Mouse (Mus musculus) kidney, adult 2 months (tissue): ENCODE results near the gene Psmd2. TPM values are rescaled to one million over a fixed set of nuclear protein-coding genes. Genes with fewer than 3 reads are reported as not detected.

Source experiments
- DNase-seq: peaks from one replicate; pipeline ENCODE4 v3.0.0; 2021
- H3K27ac ChIP-seq: fragments of 200-500 bp; 2 replicates; pipeline ENCODE4 v1.5.1; 2012; ENCODE audit warnings: low read depth, low read length, control low read depth, inconsistent platforms; ENCODE audit not compliant: insufficient read depth
- H3K27me3 ChIP-seq: fragments of 200-500 bp; replicated peaks from 2 replicates; pipeline ENCODE4 v1.6.1; 2012; ENCODE audit warnings: mild to moderate bottlenecking, moderate library complexity, low read length, inconsistent platforms; ENCODE audit not compliant: control insufficient read depth, insufficient read depth
- H3K36me3 ChIP-seq: fragments of 200-500 bp; 2 replicates; pipeline ENCODE4 v1.6.1; 2012; ENCODE audit warnings: mild to moderate bottlenecking, moderate library complexity, low read length, inconsistent platforms; ENCODE audit not compliant: control insufficient read depth, insufficient read depth
- H3K4me1 ChIP-seq: fragments of 200-500 bp; 2 replicates; pipeline ENCODE4 v1.6.1; 2011; ENCODE audit warnings: low read length; ENCODE audit not compliant: control insufficient read depth, insufficient read depth
- H3K4me3 ChIP-seq: fragments of 200-500 bp; 2 replicates; pipeline ENCODE4 v1.5.1; 2011; ENCODE audit warnings: mild to moderate bottlenecking, low read depth, low read length, control low read depth; ENCODE audit not compliant: insufficient read depth
- CTCF ChIP-seq: fragments of 200-500 bp; conservative IDR thresholded peaks from 2 replicates; pipeline ENCODE4 v1.5.1; 2011; ENCODE audit warnings: low read depth, mild to moderate bottlenecking, control low read depth, low read length, moderate library complexity, mixed read lengths; ENCODE audit not compliant: insufficient read depth, insufficient read length
- POLR2A ChIP-seq: fragments of 200-500 bp; IDR thresholded peaks from one replicate; pipeline ENCODE4 v1.6.1; 2011; ENCODE audit warnings: low read depth, low read length, control low read depth
- WGBS: fragments of 180-500 bp; shearing (Covaris S2); methylation state at CpG from one replicate; pipeline ENCODE4 v1.1.7; 2018; 5-methylcytosine and 5-hydroxymethylcytosine counted together
- polyA plus RNA-seq: library from polyadenylated mRNA; depleted of rRNA; stranded (reverse); fragments of >200 nt; gene quantifications from 2 replicates; pipeline ENCODE4 v1.2.3, GENCODE M21; 2012; rRNA removed

The Psmd2 gene
- polyA plus RNA-seq = 90.4 and 96.9 TPM in 2 replicates

GRCm38 (mm10) chr16:20651076-20651946 is at the start of gene Psmd2:
Gene Psmd2 (plus strand): TSS chr16:20651652.
- 1% methylated on average over 46 of the region's 46 CpGs for WGBS
- Histone ChIP-seq H3K27me3 (no peaks in the 10 kb centered on the region), H3K36me3 (peaks cover 4% of the 10 kb centered on the region; the same call in 1 of the 2 replicates), H3K4me3 (peak within 1 kb of the TSS; percentile 67), H3K27ac (peak within 1 kb of the TSS; percentile 52), H3K4me1 (no peaks in the 10 kb centered on the region; the same call in 1 of the 2 replicates)
- TF ChIP-seq CTCF = no peak
- peak; percentile 42 for TF ChIP-seq POLR2A
- peak; percentile 98 for DNase-seq

- Histone ChIP-seq H3K4me3 (no peak overlapping the region), H3K27me3 (no peaks in the 10 kb centered on the region), H3K27ac (no peak overlapping the region), H3K36me3 (no peaks in the 10 kb centered on the region), H3K4me1 (no peaks in the 10 kb centered on the region)
- no peak for DNase-seq
- WGBS = 70% methylated on average over 9 of the region's 9 CpGs
- TF ChIP-seq POLR2A (no peak), CTCF (no peak)
These were observed 46.7 kb upstream of the Psmd2 start for GRCm38 (mm10) chr16:20604705-20605104.

GRCm38 (mm10) chr16:20610501-20611356 is 40.7 kb upstream of the Psmd2 start:
- H3K4me3 ChIP-seq = peak overlapping the region; percentile 96
- H3K4me1 ChIP-seq = peaks cover 7% of the 10 kb centered on the region; the same call in 1 of the 2 replicates
- no peak for TF ChIP-seq CTCF
- peak; percentile 72 for TF ChIP-seq POLR2A
- DNase-seq = peak; percentile 85
- WGBS = under 1% methylated on average over 28 of the region's 28 CpGs
- no peak overlapping the region for H3K27ac ChIP-seq
- H3K27me3 ChIP-seq = no peaks in the 10 kb centered on the region
- H3K36me3 ChIP-seq = no peaks in the 10 kb centered on the region

- peak; percentile 94 for DNase-seq
- TF ChIP-seq POLR2A = no peak
- TF ChIP-seq CTCF = no peak
- no peaks in the 10 kb centered on the region for H3K36me3 ChIP-seq
- H3K27me3 ChIP-seq = no peaks in the 10 kb centered on the region
- under 1% methylated on average over 41 of the region's 41 CpGs for WGBS
- peak within 1 kb of the TSS; percentile 96 for H3K4me3 ChIP-seq
- peaks cover 7% of the 10 kb centered on the region; the same call in 1 of the 2 replicates for H3K4me1 ChIP-seq
- H3K27ac ChIP-seq = no peak within 1 kb of the TSS
These were observed 39.9 kb upstream of the Psmd2 start, which contains the start of the genes Eef1akmt4, Gm49333 and Alg3 for GRCm38 (mm10) chr16:20611357-20612227. Gene Eef1akmt4 (plus strand): TSS chr16:20611593. Gene Gm49333 (plus strand): TSS chr16:20611610. Gene Alg3 (minus strand): TSS chr16:20611735.

GRCm38 (mm10) chr16:20619541-20620398 is 31.7 kb upstream of the Psmd2 start:
- DNase-seq = peak; percentile 28
- Histone ChIP-seq H3K4me3 (peak overlapping the region; percentile 20; the same call in 1 of the 2 replicates), H3K4me1 (no peaks in the 10 kb centered on the region), H3K27me3 (no peaks in the 10 kb centered on the region), H3K27ac (no peak overlapping the region), H3K36me3 (no peaks in the 10 kb centered on the region)
- WGBS = 3% methylated on average over 82 of the region's 83 CpGs
- no peak for TF ChIP-seq POLR2A
- no peak for TF ChIP-seq CTCF
